Mouse (Mus musculus): ENCODE data around the gene Dhcr7.

The Dhcr7 gene

GRCm38 (mm10) chr7:143822375-143823265 lies at the start of gene Dhcr7, which contains the start of gene Nadsyn1:
Gene Dhcr7 (plus strand): TSS chr7:143823145.
Gene Nadsyn1 (minus strand): TSS chr7:143822849.
- DNase-seq (ENCODE audit: extremely low spot score): peak; percentile 98

- DNase-seq (ENCODE audit: extremely low spot score): no peak
Measured at GRCm38 (mm10) chr7:143776137-143776536, 46.8 kb upstream of the Dhcr7 start.

DNA sequence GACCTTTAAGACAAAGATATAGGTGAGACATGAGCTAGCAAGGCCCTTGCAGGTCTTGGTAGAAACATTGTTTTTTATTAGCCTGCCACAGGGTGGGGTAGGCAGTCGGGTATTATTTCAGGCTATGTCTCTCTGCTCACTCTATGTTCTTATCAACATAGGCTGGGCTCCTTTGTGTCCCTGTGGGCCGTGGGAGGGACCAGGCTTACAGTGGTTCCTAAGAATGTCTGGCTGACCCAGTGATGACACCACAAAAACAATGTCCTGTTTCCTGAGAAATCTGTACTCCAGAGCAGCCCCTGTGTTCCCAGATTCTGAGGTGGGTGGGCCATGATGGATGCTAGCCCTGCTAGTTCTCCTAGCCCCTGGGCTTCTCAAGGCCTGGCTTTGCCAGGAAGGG lies 45.6 kb upstream of the Dhcr7 start:
- no peak for DNase-seq (ENCODE audit: extremely low spot score)

DNA sequence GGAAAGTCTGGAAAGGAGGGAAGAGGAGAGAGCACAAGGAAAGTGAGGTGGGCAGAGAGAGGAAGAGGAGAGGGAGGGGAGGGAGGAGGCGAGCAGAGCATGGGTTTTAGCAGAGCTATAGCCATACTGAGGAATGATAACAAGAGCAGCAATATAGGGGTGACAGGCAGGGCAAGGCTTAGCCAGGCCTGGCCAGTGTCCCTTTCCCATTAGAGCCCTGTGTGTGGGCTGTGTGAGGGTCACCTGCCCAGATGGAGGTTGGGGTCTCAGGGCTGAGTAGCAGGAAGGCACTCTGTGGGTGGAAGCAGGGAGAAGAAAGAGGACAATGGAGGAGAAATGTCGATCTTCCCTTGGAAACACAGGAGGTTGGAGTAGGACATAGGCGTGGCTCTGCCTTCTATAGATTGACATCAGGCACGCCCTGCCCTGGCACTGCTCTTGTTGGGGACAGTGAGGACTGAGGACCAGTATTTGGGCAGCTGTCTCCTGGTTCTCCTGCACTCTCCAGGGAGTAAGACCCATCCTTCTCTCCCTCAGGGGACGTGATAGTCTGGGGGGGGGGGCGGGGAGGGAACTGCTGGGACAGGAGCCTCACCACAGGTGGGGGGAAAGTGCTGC lies 39.5 kb upstream of the Dhcr7 start:
- DNase-seq (ENCODE audit: extremely low spot score): no peak

GRCm38 (mm10) chr7:143783996-143784829 lies 38.7 kb upstream of the Dhcr7 start, which contains the start of gene Mrgpre:
Gene Mrgpre (minus strand): TSS chr7:143784500.
- DNase-seq (ENCODE audit: extremely low spot score): peak; percentile 71

- DNase-seq (ENCODE audit: extremely low spot score): no peak
Measured at GRCm38 (mm10) chr7:143792336-143792985, 30.5 kb upstream of the Dhcr7 start.

DNA sequence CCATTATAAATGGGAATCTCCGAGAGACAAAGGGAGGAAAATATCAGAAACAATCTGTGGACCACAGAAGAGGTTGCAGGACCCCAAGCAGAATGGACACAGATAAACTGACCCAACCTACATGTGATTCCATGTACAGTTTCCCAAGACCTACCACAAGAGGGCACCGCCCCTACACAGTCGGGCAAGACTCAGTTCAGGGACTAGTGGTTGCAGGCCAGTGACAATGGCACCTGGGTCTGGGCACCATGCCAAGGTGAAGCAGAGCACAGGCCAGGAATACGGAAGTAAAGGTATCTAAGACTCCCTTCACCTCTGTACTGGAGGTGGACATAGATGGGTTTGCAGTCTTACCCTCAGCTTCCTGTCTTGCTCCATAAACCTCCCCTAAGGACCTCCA lies 29.8 kb upstream of the Dhcr7 start:
- DNase-seq (ENCODE audit: extremely low spot score): peak; percentile 6

- no peak for DNase-seq (ENCODE audit: extremely low spot score)
Measured at GRCm38 (mm10) chr7:143798783-143799182, 24.2 kb upstream of the Dhcr7 start.

GRCm38 (mm10) chr7:143800770-143801169 lies 22.2 kb upstream of the Dhcr7 start:
- no peak for DNase-seq (ENCODE audit: extremely low spot score)

- no peak for DNase-seq (ENCODE audit: extremely low spot score)
Measured at GRCm38 (mm10) chr7:143801195-143802065, 21.5 kb upstream of the Dhcr7 start.

DNA sequence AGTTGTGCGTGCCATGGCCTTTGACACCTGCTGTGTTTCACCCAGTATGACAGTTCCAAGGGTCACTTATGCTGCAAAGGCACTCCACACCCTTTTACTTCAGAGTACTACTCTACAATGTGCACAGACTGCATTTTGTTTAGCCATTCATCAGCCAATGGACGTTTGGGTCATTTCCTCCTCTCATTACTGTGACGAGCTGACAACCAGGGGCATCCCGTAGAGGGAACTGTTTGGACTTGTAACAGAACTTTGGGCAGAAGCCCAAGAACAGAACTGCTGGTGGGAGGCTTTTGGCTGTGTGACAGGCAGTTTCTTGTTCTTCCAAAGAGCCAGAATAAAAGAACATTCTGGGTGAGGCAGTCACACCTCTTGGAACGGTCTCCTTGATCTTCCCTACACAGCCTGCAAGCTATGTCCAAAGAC lies 17.7 kb upstream of the Dhcr7 start:
- DNase-seq (ENCODE audit: extremely low spot score): no peak

- DNase-seq (ENCODE audit: extremely low spot score): peak; percentile 6
Measured at GRCm38 (mm10) chr7:143808909-143809308, 14.0 kb upstream of the Dhcr7 start.

- no peak for DNase-seq (ENCODE audit: extremely low spot score)
Measured at GRCm38 (mm10) chr7:143819201-143819600, 3.7 kb upstream of the Dhcr7 start.

GRCm38 (mm10) chr7:143821241-143821640 lies 1.7 kb upstream of the Dhcr7 start:
- DNase-seq (ENCODE audit: extremely low spot score): no peak

- DNase-seq (ENCODE audit: extremely low spot score): no peak
Measured at GRCm38 (mm10) chr7:143823266-143823605, 291 bp downstream of the Dhcr7 start.

DNA sequence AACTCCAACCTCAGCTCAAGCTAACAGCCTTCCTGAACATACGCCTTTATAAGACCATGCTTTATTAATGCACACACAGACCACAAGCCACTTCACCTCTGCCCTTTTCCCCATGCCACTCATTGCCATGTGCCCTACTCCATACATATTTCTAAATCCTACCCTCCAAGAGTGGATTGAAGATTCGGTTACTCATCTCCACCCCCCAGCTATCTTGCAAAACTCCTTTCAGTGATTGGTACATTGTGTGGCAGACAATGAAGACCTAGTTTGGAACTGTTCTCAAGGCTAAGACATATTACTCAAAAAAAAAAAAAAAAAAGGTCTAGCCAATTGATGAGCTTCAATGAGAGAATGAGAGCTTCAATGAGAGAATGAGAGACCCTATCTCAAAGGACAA lies 4.0 kb downstream of the Dhcr7 start:
- no peak for DNase-seq (ENCODE audit: extremely low spot score)

GRCm38 (mm10) chr7:143829504-143830331 lies 6.8 kb downstream of the Dhcr7 start:
- DNase-seq (ENCODE audit: extremely low spot score): peak; percentile 95

GRCm38 (mm10) chr7:143830399-143830798 lies 7.5 kb downstream of the Dhcr7 start:
- no peak for DNase-seq (ENCODE audit: extremely low spot score)

GRCm38 (mm10) chr7:143832196-143832595 lies 9.3 kb downstream of the Dhcr7 start:
- no peak for DNase-seq (ENCODE audit: extremely low spot score)

- DNase-seq (ENCODE audit: extremely low spot score): no peak
Measured at GRCm38 (mm10) chr7:143832611-143833010, 9.7 kb downstream of the Dhcr7 start.
